Mouse (Mus musculus) liver, embryonic 14.5 days (tissue): ENCODE results near the gene Lgals7.

ENCODE experiments used
- CTCF ChIP-seq: IDR thresholded peaks from 2 replicates; pipeline ENCODE4 v1.5.1; 2016; ENCODE audit warnings: antibody characterized with exemption, low read depth, control low read depth
- EP300 ChIP-seq: IDR thresholded peaks from 2 replicates; pipeline ENCODE4 v1.6.1; 2016; ENCODE audit warnings: antibody characterized with exemption, low read depth

DNA sequence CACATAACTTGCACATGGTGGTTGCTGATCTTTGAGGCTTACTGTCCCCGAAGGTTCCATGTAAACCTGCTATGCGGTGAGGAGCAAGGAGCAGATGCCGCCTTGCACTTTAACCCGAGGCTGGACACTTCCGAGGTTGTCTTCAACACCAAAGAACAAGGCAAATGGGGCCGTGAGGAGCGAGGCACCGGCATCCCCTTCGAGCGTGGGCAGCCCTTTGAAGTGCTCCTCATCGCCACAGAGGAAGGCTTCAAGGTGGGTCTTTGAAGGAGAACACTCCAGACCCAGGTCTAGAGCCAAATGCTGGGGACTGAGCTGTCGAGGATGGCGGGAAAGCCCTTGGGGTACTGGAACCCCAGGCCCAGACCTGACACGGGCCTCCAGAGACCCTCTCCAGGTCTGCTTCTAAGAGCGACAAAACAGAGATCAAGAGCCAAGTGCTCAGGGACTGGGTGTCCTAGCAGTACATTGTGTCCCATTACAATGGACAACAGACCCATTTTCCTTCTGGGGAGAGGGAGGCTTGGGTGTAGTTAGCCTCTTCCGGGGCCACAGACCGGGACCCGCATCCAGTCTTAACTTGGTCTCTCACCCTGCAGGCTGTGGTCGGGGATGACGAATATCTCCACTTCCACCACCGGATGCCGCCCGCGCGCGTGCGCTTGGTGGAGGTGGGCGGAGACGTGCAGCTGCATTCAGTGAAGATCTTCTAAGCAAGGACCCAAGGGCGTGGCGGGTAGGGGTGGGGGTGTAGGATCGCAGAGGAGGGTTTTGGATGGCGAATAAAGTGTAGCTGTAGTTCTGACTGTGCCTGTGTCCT, 2.0 kb downstream of the Lgals7 start:
- TF ChIP-seq CTCF: peak; percentile 51
- TF ChIP-seq EP300: no peak
